Mouse (Mus musculus) right cerebral cortex, adult 2 months (tissue): ENCODE measurements around the gene Bicral.

Experiments
- DNase-seq, 2 experiments: peaks; one replicate each; pipeline ENCODE4 v3.0.0; 2021 to 2022; ENCODE audit warnings: low spot score in 2 of 2

The Bicral gene

GRCm38 (mm10) chr17:46751794-46752556, 106.3 kb downstream of the Bicral start, which contains the start of gene Cnpy3:
Gene Cnpy3, minus strand, starts transcription at chr17:46752214.
- peak; percentile 97 to 98 for DNase-seq

- no peak for DNase-seq
These were observed 107.1 kb downstream of the Bicral start for GRCm38 (mm10) chr17:46751056-46751793.

GRCm38 (mm10) chr17:46750580-46750979, 107.7 kb downstream of the Bicral start:
- no peak for DNase-seq

GRCm38 (mm10) chr17:46749282-46749681, 109.0 kb downstream of the Bicral start:
- DNase-seq: no peak
